Mouse (Mus musculus): ENCODE measurements around the gene Keap1.
"Not testable (repeated sequence)": the region's sequence is repeated elsewhere in the genome, so short reads cannot be mapped to it uniquely, and the experiment has no call there.

- TF ChIP-seq ZNF384 (IDR thresholded peaks at IDR 0.05; ENCODE audit: low read depth, low read length); ZC3H11A (IDR thresholded peaks at IDR 0.05; ENCODE audit: borderline replicate concordance, low read depth, low read length); MAFK (IDR thresholded peaks at IDR 0.05; ENCODE audit: insufficient read depth, low read depth, low read length); CHD2 (IDR thresholded peaks at IDR 0.05; ENCODE audit: low read depth, low read length); HCFC1 (IDR thresholded peaks at IDR 0.05; ENCODE audit: borderline replicate concordance, insufficient read depth, low read length): not testable (repeated sequence)
Measured at GRCm38 (mm10) chr9:21195736-21196505, 43.2 kb downstream of the Keap1 start.

Measured in ES-E14 (cell line).